Mouse (Mus musculus): ENCODE data around the gene Rbm38. TPM values are rescaled to one million over a fixed set of nuclear protein-coding genes. Genes with fewer than 3 reads are reported as not detected.

The Rbm38 gene
- polyA plus RNA-seq, 1 experiment, result 219 TPM

GRCm38 (mm10) chr2:173049231-173049630, 28.9 kb downstream of the Rbm38 start:
- Histone ChIP-seq H3K27ac (ENCODE audit: control insufficient read depth, insufficient read depth, low read depth, low read length, poor library complexity) (peak overlapping the region; percentile 40; the same call in 1 of the 2 replicates), H3K4me3 (replicated peaks; ENCODE audit: control insufficient read depth, low read depth, low read length) (no peak overlapping the region), H3K4me1 (ENCODE audit: control insufficient read depth, insufficient read depth, low read length) (peaks cover 21% of the 10 kb centered on the region)
- WGBS, result 61% methylated on average over 3 of the region's 3 CpGs
- TF ChIP-seq CTCF (IDR thresholded peaks at IDR 0.05; ENCODE audit: control insufficient read depth, insufficient read depth, low read length), result no peak
- TF ChIP-seq POLR2A (IDR thresholded peaks at IDR 0.05; ENCODE audit: borderline replicate concordance, control insufficient read depth, low read depth, low read length), result no peak

GRCm38 (mm10) chr2:173049817-173050216, 29.5 kb downstream of the Rbm38 start:
- Histone ChIP-seq H3K27ac (ENCODE audit: control insufficient read depth, insufficient read depth, low read depth, low read length, poor library complexity) (peak overlapping the region; percentile 44), H3K4me3 (replicated peaks; ENCODE audit: control insufficient read depth, low read depth, low read length) (no peak overlapping the region), H3K4me1 (ENCODE audit: control insufficient read depth, insufficient read depth, low read length) (peaks cover 20% of the 10 kb centered on the region)
- no peak for TF ChIP-seq CTCF (IDR thresholded peaks at IDR 0.05; ENCODE audit: control insufficient read depth, insufficient read depth, low read length)
- no peak for TF ChIP-seq POLR2A (IDR thresholded peaks at IDR 0.05; ENCODE audit: borderline replicate concordance, control insufficient read depth, low read depth, low read length)
- 66% methylated on average over 6 of the region's 6 CpGs for WGBS

GRCm38 (mm10) chr2:173050604-173051382, 30.5 kb downstream of the Rbm38 start:
- H3K27ac ChIP-seq (ENCODE audit: control insufficient read depth, insufficient read depth, low read depth, low read length, poor library complexity), result no peak overlapping the region
- WGBS, result 68% methylated on average over 8 of the region's 8 CpGs
- H3K4me3 ChIP-seq (replicated peaks; ENCODE audit: control insufficient read depth, low read depth, low read length), result no peak overlapping the region
- peaks cover 16% of the 10 kb centered on the region for H3K4me1 ChIP-seq (ENCODE audit: control insufficient read depth, insufficient read depth, low read length)
- TF ChIP-seq POLR2A (IDR thresholded peaks at IDR 0.05; ENCODE audit: borderline replicate concordance, control insufficient read depth, low read depth, low read length) (no peak), CTCF (IDR thresholded peaks at IDR 0.05; ENCODE audit: control insufficient read depth, insufficient read depth, low read length) (no peak)

- TF ChIP-seq POLR2A (IDR thresholded peaks at IDR 0.05; ENCODE audit: borderline replicate concordance, control insufficient read depth, low read depth, low read length) (no peak), CTCF (IDR thresholded peaks at IDR 0.05; ENCODE audit: control insufficient read depth, insufficient read depth, low read length) (no peak)
- Histone ChIP-seq H3K4me1 (ENCODE audit: control insufficient read depth, insufficient read depth, low read length) (peaks cover 15% of the 10 kb centered on the region), H3K4me3 (replicated peaks; ENCODE audit: control insufficient read depth, low read depth, low read length) (no peak overlapping the region), H3K27ac (ENCODE audit: control insufficient read depth, insufficient read depth, low read depth, low read length, poor library complexity) (peak overlapping the region; percentile 62)
- WGBS, result 75% methylated on average over 8 of the region's 8 CpGs
Observed at GRCm38 (mm10) chr2:173052881-173053280, 32.6 kb downstream of the Rbm38 start.

- TF ChIP-seq POLR2A (IDR thresholded peaks at IDR 0.05; ENCODE audit: borderline replicate concordance, control insufficient read depth, low read depth, low read length) (no peak), CTCF (IDR thresholded peaks at IDR 0.05; ENCODE audit: control insufficient read depth, insufficient read depth, low read length) (no peak)
- WGBS, result 29% methylated on average over 6 of the region's 6 CpGs
- Histone ChIP-seq H3K4me1 (ENCODE audit: control insufficient read depth, insufficient read depth, low read length) (peaks cover 15% of the 10 kb centered on the region), H3K27ac (ENCODE audit: control insufficient read depth, insufficient read depth, low read depth, low read length, poor library complexity) (no peak overlapping the region), H3K4me3 (replicated peaks; ENCODE audit: control insufficient read depth, low read depth, low read length) (no peak overlapping the region)
Observed at GRCm38 (mm10) chr2:173053846-173054245, 33.5 kb downstream of the Rbm38 start.

GRCm38 (mm10) chr2:173056303-173056881, 36.1 kb downstream of the Rbm38 start:
- Histone ChIP-seq H3K4me1 (ENCODE audit: control insufficient read depth, insufficient read depth, low read length) (peaks cover 21% of the 10 kb centered on the region), H3K4me3 (replicated peaks; ENCODE audit: control insufficient read depth, low read depth, low read length) (no peak overlapping the region), H3K27ac (ENCODE audit: control insufficient read depth, insufficient read depth, low read depth, low read length, poor library complexity) (no peak overlapping the region)
- 25% methylated on average over 10 of the region's 10 CpGs for WGBS
- TF ChIP-seq CTCF (IDR thresholded peaks at IDR 0.05; ENCODE audit: control insufficient read depth, insufficient read depth, low read length) (no peak), POLR2A (IDR thresholded peaks at IDR 0.05; ENCODE audit: borderline replicate concordance, control insufficient read depth, low read depth, low read length) (no peak)

- Histone ChIP-seq H3K4me1 (ENCODE audit: control insufficient read depth, insufficient read depth, low read length) (peaks cover 21% of the 10 kb centered on the region), H3K27ac (ENCODE audit: control insufficient read depth, insufficient read depth, low read depth, low read length, poor library complexity) (no peak overlapping the region), H3K4me3 (replicated peaks; ENCODE audit: control insufficient read depth, low read depth, low read length) (no peak overlapping the region)
- 52% methylated on average over 11 of the region's 11 CpGs for WGBS
- TF ChIP-seq CTCF (IDR thresholded peaks at IDR 0.05; ENCODE audit: control insufficient read depth, insufficient read depth, low read length), result no peak
- TF ChIP-seq POLR2A (IDR thresholded peaks at IDR 0.05; ENCODE audit: borderline replicate concordance, control insufficient read depth, low read depth, low read length), result no peak
Observed at GRCm38 (mm10) chr2:173056882-173057315, 36.6 kb downstream of the Rbm38 start.

GRCm38 (mm10) chr2:173057623-173058022, 37.3 kb downstream of the Rbm38 start:
- TF ChIP-seq CTCF (IDR thresholded peaks at IDR 0.05; ENCODE audit: control insufficient read depth, insufficient read depth, low read length) (no peak), POLR2A (IDR thresholded peaks at IDR 0.05; ENCODE audit: borderline replicate concordance, control insufficient read depth, low read depth, low read length) (no peak)
- 63% methylated on average over 10 of the region's 10 CpGs for WGBS
- H3K4me3 ChIP-seq (replicated peaks; ENCODE audit: control insufficient read depth, low read depth, low read length), result no peak overlapping the region
- H3K4me1 ChIP-seq (ENCODE audit: control insufficient read depth, insufficient read depth, low read length), result peaks cover 23% of the 10 kb centered on the region
- H3K27ac ChIP-seq (ENCODE audit: control insufficient read depth, insufficient read depth, low read depth, low read length, poor library complexity), result no peak overlapping the region

Measured in bone marrow, adult 2 months (tissue).